Mouse (Mus musculus): ENCODE data around the gene St5. TPM values are rescaled to one million over a fixed set of nuclear protein-coding genes. Genes with fewer than 3 reads are reported as not detected.

Gene St5
- polyA plus RNA-seq, 1 experiment from 2014 or later: 61.4 TPM

Small RNA genes lying within 50 kb of the gene (microRNA-seq; reads per million reads assigned to microRNA genes)
- not detected for gene Gm47284

Other genes with a start within 250 kb of the St5 start
- 0.12 and 0.15 TPM in 2 replicates for gene Trim66, start 195.5 kb downstream of the St5 start, polyA plus RNA-seq (2014; fragmentation: Nextera tagmentation; extraction: Ambion mirVana)
- gene Rpl27a, start 184.5 kb downstream of the St5 start, polyA plus RNA-seq (2014; fragmentation: Nextera tagmentation; extraction: Ambion mirVana): 115 and 120 TPM in 2 replicates
- 18.8 and 20.2 TPM in 2 replicates for gene Akip1, start 85 bp upstream of the St5 start, polyA plus RNA-seq (2014; fragmentation: Nextera tagmentation; extraction: Ambion mirVana)
- gene BC051019, start 20.2 kb upstream of the St5 start, polyA plus RNA-seq (2014; fragmentation: Nextera tagmentation; extraction: Ambion mirVana): 0.41 TPM in 1 of 2 replicates, not detected in the other
- not detected in 2 replicates for gene Ascl3, start 28.1 kb upstream of the St5 start, polyA plus RNA-seq (2014; fragmentation: Nextera tagmentation; extraction: Ambion mirVana)
- 60.0 and 62.5 TPM in 2 replicates for gene Tmem9b, start 49.3 kb upstream of the St5 start, polyA plus RNA-seq (2014; fragmentation: Nextera tagmentation; extraction: Ambion mirVana)
- 0.95 and 2.3 TPM in 2 replicates for gene Nrip3, start 78.4 kb upstream of the St5 start, polyA plus RNA-seq (2014; fragmentation: Nextera tagmentation; extraction: Ambion mirVana)
- 19.4 and 22.1 TPM in 2 replicates for gene Scube2, start 162.1 kb upstream of the St5 start, polyA plus RNA-seq (2014; fragmentation: Nextera tagmentation; extraction: Ambion mirVana)